Mouse (Mus musculus) midbrain, embryonic 13.5 days (tissue): ENCODE data around the gene March9. TPM values are rescaled to one million over a fixed set of nuclear protein-coding genes. Genes with fewer than 3 reads are reported as not detected.

Experiments used
- ATAC-seq: fragments of 200-750 bp; cut with Nextera tagmentation; 2 replicates; pipeline ENCODE4 v1.8.0; 2017; ENCODE audit warnings: mild to moderate bottlenecking, moderate TSS enrichment, moderate library complexity
- H3K27ac ChIP-seq: fragments of 300-500 bp; sonication (generic); 2 replicates; pipeline ENCODE4 v1.5.1; 2015; ENCODE audit warnings: inconsistent platforms, mild to moderate bottlenecking, moderate library complexity
- H3K27me3 ChIP-seq: fragments of 300-500 bp; sonication (generic); 2 replicates; pipeline ENCODE4 v1.6.1; 2015; ENCODE audit warnings: mild to moderate bottlenecking, inconsistent platforms
- H3K36me3 ChIP-seq: fragments of 300-500 bp; sonication (generic); 2 replicates; pipeline ENCODE4 v1.6.1; 2015; ENCODE audit warnings: mild to moderate bottlenecking, inconsistent platforms
- H3K4me1 ChIP-seq: fragments of 300-500 bp; sonication (generic); replicated peaks from 2 replicates; pipeline ENCODE4 v1.6.1; 2015; ENCODE audit warnings: inconsistent platforms
- H3K4me2 ChIP-seq: fragments of 300-500 bp; sonication (generic); replicated peaks from 2 replicates; pipeline ENCODE4 v1.6.1; 2015; ENCODE audit warnings: moderate library complexity, mild to moderate bottlenecking, inconsistent platforms
- H3K4me3 ChIP-seq: fragments of 300-500 bp; sonication (generic); replicated peaks from 2 replicates; pipeline ENCODE4 v1.5.1; 2015; ENCODE audit warnings: mild to moderate bottlenecking, inconsistent platforms
- H3K9ac ChIP-seq: fragments of 300-500 bp; sonication (generic); replicated peaks from 2 replicates; pipeline ENCODE4 v1.6.1; 2015; ENCODE audit warnings: mild to moderate bottlenecking, inconsistent platforms
- H3K9me3 ChIP-seq: fragments of 300-500 bp; sonication (generic); 2 replicates; pipeline ENCODE4 v1.6.1; 2016; ENCODE audit warnings: mild to moderate bottlenecking, inconsistent platforms
- WGBS: fragments of 180-500 bp; shearing (Covaris S2); methylation state at CpG from one replicate; pipeline ENCODE4 v1.1.7; 2015; 5-methylcytosine and 5-hydroxymethylcytosine counted together
- polyA plus RNA-seq: library from polyadenylated mRNA; unstranded; fragments of >200 nt; fragmentation: Nextera tagmentation; extraction: Ambion mirVana; gene quantifications from 2 replicates; pipeline ENCODE4 v1.2.1, GENCODE M21; 2015

Gene March9
- polyA plus RNA-seq, 1 experiment from 2014 or later = 6.4 TPM

- Histone ChIP-seq H3K27ac (no peak overlapping the region), H3K36me3 (peaks cover 9% of the 10 kb centered on the region), H3K9ac (peak overlapping the region; percentile 73), H3K4me1 (peaks cover 16% of the 10 kb centered on the region), H3K27me3 (peaks cover 16% of the 10 kb centered on the region), H3K4me3 (peak overlapping the region; percentile 79), H3K9me3 (no peaks in the 10 kb centered on the region), H3K4me2 (peak overlapping the region; percentile 92)
- 23% methylated on average over 5 of the region's 5 CpGs for WGBS
- no peak for ATAC-seq
These were observed 17.4 kb downstream of the March9 start for GRCm38 (mm10) chr10:127042468-127043115.

- H3K27me3 ChIP-seq = peaks cover 10% of the 10 kb centered on the region
- peak overlapping the region; percentile 92 for H3K4me2 ChIP-seq
- H3K27ac ChIP-seq = no peak overlapping the region; the same call in 1 of the 2 replicates
- peak overlapping the region; percentile 73 for H3K9ac ChIP-seq
- peaks cover 16% of the 10 kb centered on the region for H3K4me1 ChIP-seq
- ATAC-seq = peak; percentile 86
- no peaks in the 10 kb centered on the region for H3K9me3 ChIP-seq
- WGBS = under 1% methylated on average over 44 of the region's 44 CpGs
- peak overlapping the region; percentile 79 for H3K4me3 ChIP-seq
- H3K36me3 ChIP-seq = peaks cover 9% of the 10 kb centered on the region
These were observed 18.1 kb downstream of the March9 start for GRCm38 (mm10) chr10:127041774-127042338.

- H3K9ac ChIP-seq = peak within 1 kb of the TSS; percentile 73
- no peak within 1 kb of the TSS; the same call in 1 of the 2 replicates for H3K27ac ChIP-seq
- peaks cover 9% of the 10 kb centered on the region for H3K36me3 ChIP-seq
- peaks cover 16% of the 10 kb centered on the region for H3K4me1 ChIP-seq
- peaks cover 10% of the 10 kb centered on the region for H3K27me3 ChIP-seq
- H3K9me3 ChIP-seq = no peaks in the 10 kb centered on the region
- 1% methylated on average over 28 of the region's 28 CpGs for WGBS
- peak within 1 kb of the TSS; percentile 92 for H3K4me2 ChIP-seq
- H3K4me3 ChIP-seq = peak within 1 kb of the TSS; percentile 79
- ATAC-seq = peak; percentile 84
These were observed 18.7 kb downstream of the March9 start, which contains the start of the genes Mettl1 and Eef1akmt3 for GRCm38 (mm10) chr10:127041274-127041766. Mettl1 (plus strand) TSS chr10:127041414. Eef1akmt3 (minus strand) TSS chr10:127041513.

- peak overlapping the region; percentile 79 for H3K4me3 ChIP-seq
- H3K4me1 ChIP-seq = peaks cover 16% of the 10 kb centered on the region
- WGBS = 1% methylated on average over 20 of the region's 20 CpGs
- H3K4me2 ChIP-seq = peak overlapping the region; percentile 92
- H3K27me3 ChIP-seq = peaks cover 10% of the 10 kb centered on the region
- H3K36me3 ChIP-seq = peaks cover 9% of the 10 kb centered on the region
- no peak; the same call in 1 of the 2 replicates for ATAC-seq
- H3K9me3 ChIP-seq = no peaks in the 10 kb centered on the region
- peak overlapping the region; percentile 73 for H3K9ac ChIP-seq
- no peak overlapping the region for H3K27ac ChIP-seq
These were observed 19.3 kb downstream of the March9 start for GRCm38 (mm10) chr10:127040569-127041214.

GRCm38 (mm10) chr10:127037641-127038040, 22.3 kb downstream of the March9 start:
- peaks cover 12% of the 10 kb centered on the region for H3K4me1 ChIP-seq
- 72% methylated on average over 12 of the region's 12 CpGs for WGBS
- ATAC-seq = no peak
- peaks cover 10% of the 10 kb centered on the region for H3K27me3 ChIP-seq
- H3K4me2 ChIP-seq = no peak overlapping the region
- H3K27ac ChIP-seq = no peak overlapping the region
- no peaks in the 10 kb centered on the region for H3K36me3 ChIP-seq
- no peak overlapping the region for H3K4me3 ChIP-seq
- no peak overlapping the region for H3K9ac ChIP-seq
- H3K9me3 ChIP-seq = no peaks in the 10 kb centered on the region

- ATAC-seq = no peak
- Histone ChIP-seq H3K36me3 (no peaks in the 10 kb centered on the region), H3K4me1 (peaks cover 6% of the 10 kb centered on the region), H3K4me2 (no peak overlapping the region), H3K9ac (no peak overlapping the region), H3K27me3 (peaks cover 10% of the 10 kb centered on the region), H3K9me3 (no peaks in the 10 kb centered on the region), H3K27ac (no peak overlapping the region), H3K4me3 (no peak overlapping the region)
- WGBS = 84% methylated on average over 12 of the region's 12 CpGs
These were observed 23.7 kb downstream of the March9 start for GRCm38 (mm10) chr10:127036273-127036672.

- Histone ChIP-seq H3K36me3 (peaks cover 6% of the 10 kb centered on the region), H3K9me3 (no peaks in the 10 kb centered on the region), H3K27me3 (no peaks in the 10 kb centered on the region), H3K4me2 (no peak overlapping the region), H3K4me1 (peaks cover 11% of the 10 kb centered on the region), H3K9ac (no peak overlapping the region), H3K27ac (no peak overlapping the region), H3K4me3 (no peak overlapping the region)
- ATAC-seq = no peak
- WGBS = 91% methylated on average over 7 of the region's 8 CpGs
These were observed 26.7 kb downstream of the March9 start for GRCm38 (mm10) chr10:127033301-127033741.

- H3K9ac ChIP-seq = peak within 1 kb of the TSS; percentile 92
- ATAC-seq = peak; percentile 92
- 5% methylated on average over 55 of the region's 56 CpGs for WGBS
- no peaks in the 10 kb centered on the region for H3K27me3 ChIP-seq
- no peaks in the 10 kb centered on the region for H3K9me3 ChIP-seq
- H3K4me1 ChIP-seq = peaks cover 11% of the 10 kb centered on the region
- H3K4me3 ChIP-seq = peak within 1 kb of the TSS; percentile 87
- peaks cover 33% of the 10 kb centered on the region for H3K36me3 ChIP-seq
- H3K27ac ChIP-seq = peak within 1 kb of the TSS; percentile 80
- H3K4me2 ChIP-seq = peak within 1 kb of the TSS; percentile 90
These were observed 29.4 kb downstream of the March9 start, which contains the start of gene Tsfm for GRCm38 (mm10) chr10:127030336-127031296. Tsfm (minus strand) TSS chr10:127030840.

- no peak overlapping the region for H3K27ac ChIP-seq
- no peaks in the 10 kb centered on the region for H3K4me1 ChIP-seq
- peaks cover 17% of the 10 kb centered on the region for H3K36me3 ChIP-seq
- no peak overlapping the region for H3K4me3 ChIP-seq
- H3K4me2 ChIP-seq = no peak overlapping the region
- no peaks in the 10 kb centered on the region for H3K27me3 ChIP-seq
- no peak overlapping the region for H3K9ac ChIP-seq
- WGBS = 83% methylated on average over 16 of the region's 16 CpGs
- ATAC-seq = no peak
- no peaks in the 10 kb centered on the region for H3K9me3 ChIP-seq
These were observed 41.6 kb downstream of the March9 start for GRCm38 (mm10) chr10:127018422-127018821.

GRCm38 (mm10) chr10:127017071-127017470, 42.9 kb downstream of the March9 start:
- no peak for ATAC-seq
- Histone ChIP-seq H3K4me1 (no peaks in the 10 kb centered on the region), H3K9me3 (no peaks in the 10 kb centered on the region), H3K27ac (no peak overlapping the region), H3K36me3 (peaks cover 5% of the 10 kb centered on the region), H3K4me3 (no peak overlapping the region), H3K27me3 (no peaks in the 10 kb centered on the region), H3K9ac (no peak overlapping the region), H3K4me2 (no peak overlapping the region)
- 25% methylated on average over 2 of the region's 2 CpGs for WGBS

- H3K4me1 ChIP-seq = no peaks in the 10 kb centered on the region
- no peak overlapping the region for H3K9ac ChIP-seq
- ATAC-seq = no peak
- H3K4me3 ChIP-seq = no peak overlapping the region
- H3K36me3 ChIP-seq = no peaks in the 10 kb centered on the region
- no peaks in the 10 kb centered on the region for H3K27me3 ChIP-seq
- 60% methylated on average over 5 of the region's 5 CpGs for WGBS
- no peaks in the 10 kb centered on the region for H3K9me3 ChIP-seq
- H3K27ac ChIP-seq = no peak overlapping the region
- H3K4me2 ChIP-seq = no peak overlapping the region
These were observed 43.5 kb downstream of the March9 start for GRCm38 (mm10) chr10:127016488-127016887.
